Mouse (Mus musculus) retina, embryonic 14.5 days (tissue): ENCODE measurements around the gene As3mt.

Experiments
- DNase-seq: peaks from one replicate; pipeline ENCODE4 v3.0.0-alpha.2; 2015; ENCODE audit warnings: low spot score

The As3mt gene

GRCm38 (mm10) chr19:46785633-46786032 is 78.4 kb downstream of the As3mt start:
- no peak for DNase-seq

- DNase-seq: no peak
Measured at GRCm38 (mm10) chr19:46789782-46790181, 82.5 kb downstream of the As3mt start.
